Mouse (Mus musculus): Measurements from ENCODE around the gene Agfg2. TPM values are rescaled to one million over a fixed set of nuclear protein-coding genes. Genes with fewer than 3 reads are reported as not detected.

Gene Agfg2
- polyA plus RNA-seq, 1 experiment from 2014 or later, result 19.7 TPM

DNA sequence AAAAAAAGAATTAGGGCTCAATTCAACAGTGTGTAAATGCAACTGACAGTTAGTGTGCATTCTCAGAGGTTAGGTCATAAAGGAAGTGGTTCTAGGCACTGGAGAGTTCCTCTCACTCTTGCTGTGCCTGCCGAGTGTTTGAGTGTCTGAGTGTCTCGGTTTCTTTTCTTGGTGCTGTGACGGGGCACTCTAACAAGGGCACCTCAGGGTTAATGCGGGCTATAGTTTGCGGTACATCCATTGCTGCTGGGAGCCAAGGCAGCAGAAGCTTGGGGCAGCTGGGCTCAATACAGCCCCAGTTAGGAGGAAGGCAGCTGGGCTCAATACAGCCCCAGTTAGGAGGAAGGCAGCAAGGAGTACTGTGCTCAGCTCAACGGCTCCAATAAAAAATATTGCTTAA lies 20.7 kb upstream of the Agfg2 start:
- no peaks in the 10 kb centered on the region for H3K9me3 ChIP-seq
- no peak overlapping the region for H3K4me2 ChIP-seq
- H3K27ac ChIP-seq (replicated peaks), result no peak overlapping the region
- no peak overlapping the region for H3K4me3 ChIP-seq
- H3K4me1 ChIP-seq, result peaks cover 10% of the 10 kb centered on the region
- no peak overlapping the region for H3K9ac ChIP-seq
- H3K36me3 ChIP-seq, result no peaks in the 10 kb centered on the region
- ATAC-seq (ENCODE audit: extremely low read depth, insufficient number of reproducible peaks, low FRiP score, low TSS enrichment), result no peak
- WGBS, result 58% methylated on average over 6 of the region's 6 CpGs
- H3K27me3 ChIP-seq (replicated peaks), result no peaks in the 10 kb centered on the region

- 42% methylated on average over 2 of the region's 2 CpGs for WGBS
- Histone ChIP-seq H3K27me3 (replicated peaks) (no peaks in the 10 kb centered on the region), H3K9me3 (no peaks in the 10 kb centered on the region), H3K4me3 (no peak overlapping the region), H3K4me2 (no peak overlapping the region), H3K4me1 (peaks cover 3% of the 10 kb centered on the region; the same call in 1 of the 2 replicates), H3K36me3 (no peaks in the 10 kb centered on the region), H3K9ac (no peak overlapping the region), H3K27ac (replicated peaks) (no peak overlapping the region)
- no peak for ATAC-seq (ENCODE audit: extremely low read depth, insufficient number of reproducible peaks, low FRiP score, low TSS enrichment)
Measured at GRCm38 (mm10) chr5:137699850-137700249, 15.3 kb upstream of the Agfg2 start.

GRCm38 (mm10) chr5:137699080-137699479 lies 14.6 kb upstream of the Agfg2 start:
- no peak overlapping the region for H3K4me2 ChIP-seq
- no peak for ATAC-seq (ENCODE audit: extremely low read depth, insufficient number of reproducible peaks, low FRiP score, low TSS enrichment)
- H3K9ac ChIP-seq, result no peak overlapping the region
- no peak overlapping the region for H3K4me3 ChIP-seq
- WGBS, result 42% methylated on average over 3 of the region's 3 CpGs
- no peak overlapping the region for H3K27ac ChIP-seq (replicated peaks)
- H3K9me3 ChIP-seq, result no peaks in the 10 kb centered on the region
- no peaks in the 10 kb centered on the region for H3K27me3 ChIP-seq (replicated peaks)
- H3K36me3 ChIP-seq, result no peaks in the 10 kb centered on the region
- peaks cover 3% of the 10 kb centered on the region; the same call in 1 of the 2 replicates for H3K4me1 ChIP-seq

DNA sequence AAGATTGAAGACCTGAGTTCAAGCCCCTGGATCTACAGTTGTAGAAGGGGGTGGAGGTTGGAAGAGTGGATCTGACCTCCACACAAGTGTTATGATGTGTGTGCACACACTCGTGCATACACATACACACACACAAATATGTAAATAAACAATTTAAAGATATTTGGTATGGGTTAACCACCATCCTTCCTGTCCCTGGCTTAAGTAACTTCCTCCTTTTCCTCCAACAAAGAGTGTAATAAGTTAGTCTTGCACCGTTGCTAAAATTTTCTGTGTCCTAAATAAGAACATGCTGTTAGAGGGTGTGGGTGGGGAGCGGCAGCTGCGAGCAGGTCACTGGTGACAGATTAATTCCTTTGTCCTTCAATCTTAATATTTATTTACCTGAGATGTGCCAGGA lies 11.4 kb upstream of the Agfg2 start:
- Histone ChIP-seq H3K9ac (no peak overlapping the region), H3K4me1 (peaks cover 4% of the 10 kb centered on the region), H3K27ac (replicated peaks) (no peak overlapping the region), H3K4me2 (no peak overlapping the region), H3K36me3 (no peaks in the 10 kb centered on the region), H3K9me3 (no peaks in the 10 kb centered on the region), H3K4me3 (no peak overlapping the region), H3K27me3 (replicated peaks) (no peaks in the 10 kb centered on the region)
- ATAC-seq (ENCODE audit: extremely low read depth, insufficient number of reproducible peaks, low FRiP score, low TSS enrichment), result no peak
- WGBS, result 75% methylated on average over 4 of the region's 4 CpGs

GRCm38 (mm10) chr5:137694796-137695195 lies 10.3 kb upstream of the Agfg2 start:
- H3K4me1 ChIP-seq, result peaks cover 11% of the 10 kb centered on the region
- H3K27me3 ChIP-seq (replicated peaks), result no peaks in the 10 kb centered on the region
- H3K9ac ChIP-seq, result no peak overlapping the region
- ATAC-seq (ENCODE audit: extremely low read depth, insufficient number of reproducible peaks, low FRiP score, low TSS enrichment), result no peak
- no peaks in the 10 kb centered on the region for H3K36me3 ChIP-seq
- 85% methylated on average over 3 of the region's 3 CpGs for WGBS
- H3K4me2 ChIP-seq, result no peak overlapping the region
- no peak overlapping the region for H3K4me3 ChIP-seq
- no peaks in the 10 kb centered on the region for H3K9me3 ChIP-seq
- no peak overlapping the region for H3K27ac ChIP-seq (replicated peaks)

- H3K4me1 ChIP-seq, result peaks cover 9% of the 10 kb centered on the region; the same call in 1 of the 2 replicates
- no peaks in the 10 kb centered on the region for H3K27me3 ChIP-seq (replicated peaks)
- WGBS, result 61% methylated on average over 1 of the region's 1 CpGs
- H3K36me3 ChIP-seq, result no peaks in the 10 kb centered on the region
- no peak for ATAC-seq (ENCODE audit: extremely low read depth, insufficient number of reproducible peaks, low FRiP score, low TSS enrichment)
- no peak overlapping the region for H3K4me2 ChIP-seq
- H3K9ac ChIP-seq, result no peak overlapping the region
- H3K27ac ChIP-seq (replicated peaks), result no peak overlapping the region
- no peak overlapping the region for H3K4me3 ChIP-seq
- H3K9me3 ChIP-seq, result no peaks in the 10 kb centered on the region
Measured at GRCm38 (mm10) chr5:137691881-137692280, 7.4 kb upstream of the Agfg2 start.

DNA sequence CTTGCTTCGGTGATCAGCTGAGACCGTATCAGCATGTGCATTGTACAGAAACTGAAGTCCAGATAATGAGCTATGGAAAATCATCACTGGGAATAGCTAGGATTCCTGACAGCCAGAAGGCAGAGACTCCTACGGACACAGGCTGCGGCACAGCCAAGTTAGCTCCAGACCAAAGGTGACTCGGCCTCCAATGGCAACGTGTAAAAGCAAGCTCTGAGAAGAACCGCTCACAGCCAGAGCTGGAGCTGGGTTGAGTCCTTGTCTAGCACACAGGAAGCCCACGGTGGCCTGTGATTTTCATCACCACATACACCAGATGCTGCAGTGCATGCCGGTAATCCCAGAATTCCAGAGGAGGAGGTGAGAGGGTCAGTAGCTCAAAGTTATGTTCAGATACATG lies 6.0 kb upstream of the Agfg2 start:
- Histone ChIP-seq H3K4me1 (peaks cover 9% of the 10 kb centered on the region), H3K4me2 (peak overlapping the region; percentile 41), H3K27me3 (replicated peaks) (no peaks in the 10 kb centered on the region), H3K36me3 (no peaks in the 10 kb centered on the region), H3K27ac (replicated peaks) (peak overlapping the region; percentile 68), H3K9ac (peak overlapping the region; percentile 2; the same call in 1 of the 2 replicates), H3K4me3 (no peak overlapping the region), H3K9me3 (no peaks in the 10 kb centered on the region)
- no peak for ATAC-seq (ENCODE audit: extremely low read depth, insufficient number of reproducible peaks, low FRiP score, low TSS enrichment)
- WGBS, result 28% methylated on average over 9 of the region's 9 CpGs

- Histone ChIP-seq H3K4me3 (no peak overlapping the region), H3K27ac (replicated peaks) (peak overlapping the region; percentile 68), H3K9ac (peak overlapping the region; percentile 2; the same call in 1 of the 2 replicates), H3K27me3 (replicated peaks) (no peaks in the 10 kb centered on the region), H3K9me3 (no peaks in the 10 kb centered on the region), H3K36me3 (no peaks in the 10 kb centered on the region), H3K4me2 (peak overlapping the region; percentile 41), H3K4me1 (peaks cover 15% of the 10 kb centered on the region)
- no peak for ATAC-seq (ENCODE audit: extremely low read depth, insufficient number of reproducible peaks, low FRiP score, low TSS enrichment)
- 85% methylated on average over 3 of the region's 3 CpGs for WGBS
Measured at GRCm38 (mm10) chr5:137689974-137690373, 5.4 kb upstream of the Agfg2 start.

GRCm38 (mm10) chr5:137686127-137686790 lies 1.7 kb upstream of the Agfg2 start:
- H3K9me3 ChIP-seq, result no peaks in the 10 kb centered on the region
- H3K4me1 ChIP-seq, result peaks cover 38% of the 10 kb centered on the region
- no peak overlapping the region for H3K9ac ChIP-seq
- H3K4me3 ChIP-seq, result no peak overlapping the region
- H3K36me3 ChIP-seq, result peaks cover 5% of the 10 kb centered on the region
- H3K4me2 ChIP-seq, result peak overlapping the region; percentile 87
- 61% methylated on average over 6 of the region's 6 CpGs for WGBS
- no peaks in the 10 kb centered on the region for H3K27me3 ChIP-seq (replicated peaks)
- H3K27ac ChIP-seq (replicated peaks), result no peak overlapping the region; the same call in 1 of the 2 replicates
- no peak for ATAC-seq (ENCODE audit: extremely low read depth, insufficient number of reproducible peaks, low FRiP score, low TSS enrichment)

GRCm38 (mm10) chr5:137685653-137686052 lies 1.1 kb upstream of the Agfg2 start:
- 0 out of 2 replicates have a peak overlapping the region, but pooled peaks have one; percentile 11 for H3K9ac ChIP-seq
- ATAC-seq (ENCODE audit: extremely low read depth, insufficient number of reproducible peaks, low FRiP score, low TSS enrichment), result no peak
- H3K27ac ChIP-seq (replicated peaks), result no peak overlapping the region
- H3K4me1 ChIP-seq, result peaks cover 39% of the 10 kb centered on the region
- no peaks in the 10 kb centered on the region for H3K27me3 ChIP-seq (replicated peaks)
- WGBS, result 84% methylated on average over 3 of the region's 3 CpGs
- H3K36me3 ChIP-seq, result peaks cover 5% of the 10 kb centered on the region
- no peak overlapping the region for H3K4me3 ChIP-seq
- peak overlapping the region; percentile 87 for H3K4me2 ChIP-seq
- no peaks in the 10 kb centered on the region for H3K9me3 ChIP-seq

- peak overlapping the region; percentile 73 for H3K4me3 ChIP-seq
- peak overlapping the region; percentile 72 for H3K27ac ChIP-seq (replicated peaks)
- peaks cover 38% of the 10 kb centered on the region for H3K4me1 ChIP-seq
- H3K9ac ChIP-seq, result peak overlapping the region; percentile 87
- 8% methylated on average over 28 of the region's 28 CpGs for WGBS
- no peaks in the 10 kb centered on the region for H3K27me3 ChIP-seq (replicated peaks)
- H3K36me3 ChIP-seq, result peaks cover 9% of the 10 kb centered on the region
- no peak for ATAC-seq (ENCODE audit: extremely low read depth, insufficient number of reproducible peaks, low FRiP score, low TSS enrichment)
- peak overlapping the region; percentile 87 for H3K4me2 ChIP-seq
- H3K9me3 ChIP-seq, result no peaks in the 10 kb centered on the region
Measured at GRCm38 (mm10) chr5:137683388-137684293, 885 bp downstream of the Agfg2 start.
